Mouse (Mus musculus): ENCODE measurements around the gene Tmem35b. TPM values are rescaled to one million over a fixed set of nuclear protein-coding genes. Genes with fewer than 3 reads are reported as not detected.
A peak's percentile ranks its signal among the peaks of the same experiment; 100 is the strongest.

The Tmem35b gene
- polyA plus RNA-seq, 1 experiment from 2014 or later = 15.9 TPM

DNA sequence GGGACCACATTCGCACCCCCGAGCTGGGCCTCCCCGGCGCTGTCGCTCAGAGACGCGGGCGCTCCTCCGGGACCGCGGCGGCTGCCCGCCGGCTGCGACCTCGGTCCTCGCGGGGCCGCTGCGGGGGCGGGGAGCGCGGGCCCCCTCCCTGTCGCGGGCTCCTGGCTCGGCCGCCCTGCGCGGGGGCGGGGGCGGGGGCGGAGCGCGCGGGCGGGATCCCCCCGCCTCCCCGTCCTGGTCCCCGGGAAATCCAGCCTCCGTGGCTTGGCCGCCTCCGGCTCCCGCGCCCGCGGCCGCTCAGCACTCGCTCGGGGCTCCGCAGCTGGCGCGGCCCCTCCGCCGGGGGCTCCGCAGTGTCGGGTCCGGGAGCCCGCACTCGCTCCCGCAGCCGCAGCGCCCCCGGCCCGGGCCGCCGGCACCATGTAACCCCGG lies 45.4 kb downstream of the Tmem35b start, which contains the start of gene Dlgap3:
Gene Dlgap3 (plus strand): TSS at position 291 of the 432 bp plus-strand sequence.
- Histone ChIP-seq H3K9me3 (no peaks in the 10 kb centered on the region), H3K4me2 (replicated peaks) (peak within 1 kb of the TSS; percentile 100), H3K27me3 (peaks cover 64% of the 10 kb centered on the region), H3K9ac (peak within 1 kb of the TSS; percentile 62), H3K27ac (no peak within 1 kb of the TSS), H3K4me1 (peaks cover 18% of the 10 kb centered on the region), H3K36me3 (no peaks in the 10 kb centered on the region), H3K4me3 (peak within 1 kb of the TSS; percentile 70)
- under 1% methylated on average over 48 of the region's 67 CpGs for WGBS
- ATAC-seq (ENCODE audit: insufficient number of reproducible peaks, insufficient read depth, low FRiP score, low TSS enrichment) = no peak

DNA sequence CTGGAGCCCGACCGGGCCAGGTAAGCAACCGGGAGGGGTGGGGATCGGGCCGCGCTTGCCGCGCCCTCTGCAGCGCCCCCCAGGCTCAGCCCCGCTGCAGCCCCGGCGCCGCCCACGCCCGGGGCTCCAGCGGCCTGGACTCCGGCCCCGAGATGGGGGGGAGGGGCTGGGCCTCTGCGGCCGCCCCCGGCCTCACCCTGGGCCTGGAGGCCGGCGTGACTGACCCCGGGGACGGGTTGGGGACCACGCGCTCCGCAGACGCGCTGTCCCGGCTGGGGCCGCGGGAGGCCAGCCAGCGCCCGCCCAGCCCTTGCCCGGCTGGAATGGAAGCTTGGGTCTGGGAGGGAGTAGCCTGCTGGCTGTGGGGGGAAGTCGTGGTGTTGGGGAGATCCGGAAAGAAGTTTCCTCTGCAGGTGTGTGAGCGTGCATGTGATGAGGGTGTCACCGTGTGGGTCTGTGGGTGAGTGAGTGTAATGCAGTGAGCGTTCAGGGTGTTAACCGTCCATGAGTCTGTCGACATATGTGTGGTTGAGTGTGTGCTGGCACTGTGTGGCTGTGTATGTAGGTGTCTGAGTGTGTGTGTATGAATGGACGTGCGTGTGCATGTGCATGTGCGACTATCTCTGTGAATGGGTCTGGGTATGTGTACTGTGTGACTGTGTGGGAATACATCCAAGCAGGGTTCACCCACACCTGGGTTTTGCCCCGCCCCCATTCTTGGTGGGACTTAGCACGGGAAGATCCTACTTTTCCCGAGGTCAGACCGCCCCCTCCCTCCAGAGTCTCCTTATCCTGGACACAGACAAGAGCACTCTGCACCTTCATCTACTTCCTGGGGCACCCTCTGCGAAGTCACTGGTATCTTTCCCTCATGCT lies 46.1 kb downstream of the Tmem35b start:
- Histone ChIP-seq H3K27me3 (peaks cover 64% of the 10 kb centered on the region), H3K36me3 (no peaks in the 10 kb centered on the region), H3K4me2 (replicated peaks) (peak overlapping the region; percentile 100), H3K9ac (peak overlapping the region; percentile 62), H3K4me3 (peak overlapping the region; percentile 70), H3K27ac (no peak overlapping the region), H3K4me1 (peaks cover 18% of the 10 kb centered on the region), H3K9me3 (no peaks in the 10 kb centered on the region)
- 2% methylated on average over 45 of the region's 51 CpGs for WGBS
- peak; percentile 30; the same call in 1 of the 2 replicates for ATAC-seq (ENCODE audit: insufficient number of reproducible peaks, insufficient read depth, low FRiP score, low TSS enrichment)

DNA sequence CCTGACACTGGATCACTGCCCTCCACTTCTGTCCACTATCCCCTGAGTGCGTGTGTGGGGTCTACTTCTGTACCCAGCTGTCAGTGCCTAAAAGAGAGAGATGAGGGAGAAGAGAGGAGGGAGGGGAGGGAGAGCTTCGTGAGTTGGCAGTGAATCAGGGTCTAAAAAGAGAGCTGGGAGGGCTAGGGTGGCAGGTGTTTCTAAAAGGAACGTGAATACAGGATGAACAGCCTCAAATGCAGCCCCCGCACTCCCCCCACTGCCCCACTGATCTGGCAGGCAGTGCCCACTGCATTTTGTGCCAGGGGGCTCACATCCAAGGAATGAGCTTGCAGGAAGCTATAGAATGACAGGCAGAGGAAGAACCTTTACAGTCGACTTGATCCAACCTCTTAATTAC lies 47.4 kb downstream of the Tmem35b start:
- H3K9me3 ChIP-seq = no peaks in the 10 kb centered on the region
- no peak overlapping the region for H3K27ac ChIP-seq
- no peak overlapping the region for H3K9ac ChIP-seq
- no peak overlapping the region for H3K4me2 ChIP-seq (replicated peaks)
- H3K4me1 ChIP-seq = peaks cover 18% of the 10 kb centered on the region
- H3K27me3 ChIP-seq = peaks cover 64% of the 10 kb centered on the region
- WGBS = 46% methylated on average over 5 of the region's 5 CpGs
- no peaks in the 10 kb centered on the region for H3K36me3 ChIP-seq
- no peak for ATAC-seq (ENCODE audit: insufficient number of reproducible peaks, insufficient read depth, low FRiP score, low TSS enrichment)
- no peak overlapping the region for H3K4me3 ChIP-seq

DNA sequence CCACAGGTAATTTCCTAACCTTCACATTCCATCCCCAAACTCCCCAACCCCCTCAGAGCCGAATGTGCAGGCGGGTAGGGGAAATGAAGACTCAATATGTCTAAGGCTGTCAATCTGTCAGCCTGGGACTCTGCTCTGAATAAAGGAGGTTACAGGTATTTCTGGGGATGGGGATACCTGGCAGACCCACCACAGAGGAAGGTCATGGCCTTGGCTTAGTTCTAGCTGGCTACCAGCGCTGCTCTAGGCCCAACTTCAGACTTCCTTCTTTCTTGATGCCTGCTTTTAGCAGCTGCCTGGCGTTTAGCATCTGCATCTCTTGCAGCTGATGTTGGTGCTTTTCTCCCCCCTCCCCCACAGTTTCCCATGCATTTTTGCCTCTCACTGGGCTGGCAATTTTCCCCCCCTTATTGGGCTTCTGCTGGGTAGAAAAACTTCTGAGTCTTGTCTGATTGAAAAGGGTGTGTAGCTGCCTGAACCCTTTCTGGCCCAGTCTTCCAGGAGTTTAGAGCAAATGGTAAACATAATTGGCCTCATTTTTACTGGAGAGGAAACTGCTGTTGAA lies 47.9 kb downstream of the Tmem35b start:
- Histone ChIP-seq H3K27ac (no peak overlapping the region), H3K9ac (no peak overlapping the region), H3K4me2 (replicated peaks) (no peak overlapping the region), H3K4me1 (peaks cover 18% of the 10 kb centered on the region), H3K4me3 (no peak overlapping the region), H3K36me3 (no peaks in the 10 kb centered on the region), H3K27me3 (peaks cover 64% of the 10 kb centered on the region), H3K9me3 (no peaks in the 10 kb centered on the region)
- no peak for ATAC-seq (ENCODE audit: insufficient number of reproducible peaks, insufficient read depth, low FRiP score, low TSS enrichment)
- WGBS = 54% methylated on average over 4 of the region's 4 CpGs

DNA sequence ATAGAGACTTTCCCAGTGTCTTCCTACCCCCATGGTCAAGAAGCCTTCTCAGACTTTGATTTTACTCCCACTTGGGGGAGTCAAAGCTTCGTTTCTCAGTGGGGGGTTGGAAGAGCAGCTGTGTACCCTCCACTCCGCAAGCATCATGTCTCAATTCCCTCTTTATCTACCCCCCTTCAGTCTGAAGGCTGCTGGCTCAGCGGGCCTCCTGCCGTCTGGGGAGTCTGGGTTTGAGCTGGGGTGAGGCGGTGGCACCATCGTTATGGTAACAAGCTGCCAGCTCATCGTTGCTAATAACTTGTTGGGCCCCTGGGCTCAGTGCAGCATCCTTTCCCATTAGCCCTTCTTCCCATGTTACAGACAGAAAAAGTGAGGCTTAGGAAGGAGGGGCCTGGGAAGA lies 48.6 kb downstream of the Tmem35b start:
- Histone ChIP-seq H3K4me3 (no peak overlapping the region), H3K36me3 (no peaks in the 10 kb centered on the region), H3K4me1 (peaks cover 18% of the 10 kb centered on the region), H3K27me3 (peaks cover 59% of the 10 kb centered on the region), H3K9me3 (no peaks in the 10 kb centered on the region), H3K9ac (no peak overlapping the region), H3K27ac (no peak overlapping the region), H3K4me2 (replicated peaks) (no peak overlapping the region)
- 18% methylated on average over 7 of the region's 7 CpGs for WGBS
- ATAC-seq (ENCODE audit: insufficient number of reproducible peaks, insufficient read depth, low FRiP score, low TSS enrichment) = no peak

DNA sequence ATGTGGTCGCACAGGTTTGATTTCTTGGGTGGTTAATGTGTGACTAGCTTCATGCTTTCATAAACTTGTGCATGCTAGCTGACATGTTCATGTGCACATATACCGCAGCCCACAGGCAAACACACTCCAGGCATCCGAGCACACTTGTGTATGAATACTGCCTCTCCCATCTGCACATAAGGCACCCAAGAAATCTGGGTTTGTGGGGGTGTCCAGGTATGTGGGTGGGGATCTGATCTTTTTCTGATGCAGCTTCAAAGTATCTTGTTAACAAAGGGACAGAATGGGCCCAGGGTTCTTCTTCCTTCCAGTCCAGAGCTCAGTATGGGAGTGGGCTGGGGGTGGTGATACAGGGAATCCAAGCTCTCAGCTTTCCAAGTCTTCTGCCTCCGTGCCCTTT lies 49.1 kb downstream of the Tmem35b start:
- Histone ChIP-seq H3K9me3 (no peaks in the 10 kb centered on the region), H3K27me3 (peaks cover 55% of the 10 kb centered on the region), H3K27ac (no peak overlapping the region), H3K4me1 (peaks cover 18% of the 10 kb centered on the region), H3K36me3 (no peaks in the 10 kb centered on the region), H3K4me2 (replicated peaks) (no peak overlapping the region), H3K9ac (no peak overlapping the region), H3K4me3 (no peak overlapping the region)
- no peak for ATAC-seq (ENCODE audit: insufficient number of reproducible peaks, insufficient read depth, low FRiP score, low TSS enrichment)
- 68% methylated on average over 4 of the region's 4 CpGs for WGBS

DNA sequence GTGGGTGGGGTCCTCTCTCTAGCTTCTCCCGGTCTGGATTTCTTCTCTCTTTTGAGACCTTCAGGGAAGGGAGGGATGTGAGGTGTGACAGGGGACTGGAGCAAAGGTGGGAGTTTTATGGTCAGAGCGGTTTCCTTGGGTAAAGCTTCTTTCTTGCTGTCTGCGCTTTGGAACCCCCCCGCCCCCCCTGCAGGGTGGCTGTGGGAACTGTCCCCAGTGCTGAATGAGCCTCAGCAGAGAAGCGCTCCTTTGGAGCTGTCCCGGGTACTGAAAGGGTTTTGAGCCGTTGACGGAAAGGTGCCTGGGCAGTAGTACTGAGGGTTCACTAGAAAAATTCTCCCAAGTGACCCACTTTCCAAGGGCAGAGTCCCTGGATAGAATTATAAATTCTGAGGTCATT lies 50.0 kb downstream of the Tmem35b start:
- Histone ChIP-seq H3K27me3 (peaks cover 49% of the 10 kb centered on the region), H3K4me3 (no peak overlapping the region), H3K4me1 (peaks cover 13% of the 10 kb centered on the region), H3K36me3 (no peaks in the 10 kb centered on the region), H3K9me3 (no peaks in the 10 kb centered on the region), H3K4me2 (replicated peaks) (no peak overlapping the region), H3K9ac (no peak overlapping the region), H3K27ac (no peak overlapping the region)
- no peak for ATAC-seq (ENCODE audit: insufficient number of reproducible peaks, insufficient read depth, low FRiP score, low TSS enrichment)
- 4% methylated on average over 8 of the region's 8 CpGs for WGBS

DNA sequence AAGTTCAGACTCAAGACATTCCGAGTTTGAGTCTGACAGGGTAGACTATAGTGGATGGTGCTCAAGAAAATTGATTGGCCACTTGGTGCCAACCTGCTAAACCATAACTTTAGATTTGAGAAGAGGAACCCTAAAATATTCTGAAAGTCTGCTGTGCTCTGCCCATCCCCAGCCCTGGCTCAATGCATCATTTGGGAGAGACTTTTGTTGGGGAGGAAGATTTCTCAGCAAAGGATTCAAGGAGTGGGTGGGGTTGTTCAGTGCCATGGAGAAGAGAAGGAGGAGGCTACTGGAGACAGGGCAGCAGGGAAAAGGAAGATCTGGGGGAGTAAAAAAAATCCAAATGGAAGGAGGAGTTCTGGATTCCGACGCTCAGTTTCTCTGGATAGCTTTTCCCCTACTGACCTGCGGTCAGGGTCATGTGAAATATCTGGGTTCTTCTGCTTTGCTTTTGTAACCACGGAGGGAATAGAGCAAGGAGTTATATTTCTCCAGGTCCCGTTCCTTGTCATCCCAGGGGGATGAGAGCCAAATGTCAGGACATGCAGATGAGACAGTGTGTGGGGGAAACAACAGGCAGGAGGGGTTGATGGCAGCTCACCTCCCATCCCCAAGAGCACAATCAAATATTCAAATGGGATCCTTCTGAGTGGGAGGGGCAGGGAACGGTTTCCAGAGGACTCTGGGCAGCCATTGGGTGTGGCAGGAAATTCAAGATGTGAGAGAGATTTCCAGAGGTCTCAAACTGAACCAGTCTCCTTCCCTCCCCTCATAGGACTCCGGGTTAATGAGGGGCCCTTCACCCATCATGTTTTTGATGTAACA lies 50.8 kb downstream of the Tmem35b start:
- peaks cover 8% of the 10 kb centered on the region; the same call in 1 of the 2 replicates for H3K4me1 ChIP-seq
- H3K9me3 ChIP-seq = no peaks in the 10 kb centered on the region
- peaks cover 49% of the 10 kb centered on the region for H3K27me3 ChIP-seq
- no peak overlapping the region for H3K4me2 ChIP-seq (replicated peaks)
- 57% methylated on average over 8 of the region's 8 CpGs for WGBS
- no peak for ATAC-seq (ENCODE audit: insufficient number of reproducible peaks, insufficient read depth, low FRiP score, low TSS enrichment)
- no peak overlapping the region for H3K9ac ChIP-seq
- no peak overlapping the region for H3K27ac ChIP-seq
- no peak overlapping the region for H3K4me3 ChIP-seq
- no peaks in the 10 kb centered on the region for H3K36me3 ChIP-seq

DNA sequence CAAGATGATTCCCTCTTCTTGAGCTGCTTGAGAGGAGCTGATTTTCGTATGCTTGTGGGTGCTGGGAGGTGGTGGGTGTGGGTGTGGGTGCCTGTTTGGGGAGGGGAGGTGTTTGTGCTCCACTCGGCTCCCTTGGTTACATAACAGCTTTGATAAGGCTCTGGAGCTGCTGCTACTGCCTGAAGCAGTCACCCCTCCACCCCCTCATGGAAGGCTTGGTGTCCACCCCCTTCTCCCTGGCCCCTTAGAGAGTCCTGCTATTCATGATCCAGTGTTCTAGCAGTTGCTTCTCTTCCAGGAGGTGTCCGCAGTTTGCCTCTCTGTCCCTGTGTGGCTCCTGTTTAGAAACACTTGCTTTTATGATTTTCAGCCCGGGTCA lies 51.4 kb downstream of the Tmem35b start:
- ATAC-seq (ENCODE audit: insufficient number of reproducible peaks, insufficient read depth, low FRiP score, low TSS enrichment) = no peak
- no peaks in the 10 kb centered on the region for H3K36me3 ChIP-seq
- WGBS = 62% methylated on average over 4 of the region's 4 CpGs
- no peak overlapping the region for H3K9ac ChIP-seq
- H3K27ac ChIP-seq = no peak overlapping the region
- H3K4me3 ChIP-seq = no peak overlapping the region
- H3K27me3 ChIP-seq = peaks cover 49% of the 10 kb centered on the region
- no peaks in the 10 kb centered on the region for H3K9me3 ChIP-seq
- peaks cover 2% of the 10 kb centered on the region; the same call in 1 of the 2 replicates for H3K4me1 ChIP-seq
- no peak overlapping the region for H3K4me2 ChIP-seq (replicated peaks)

DNA sequence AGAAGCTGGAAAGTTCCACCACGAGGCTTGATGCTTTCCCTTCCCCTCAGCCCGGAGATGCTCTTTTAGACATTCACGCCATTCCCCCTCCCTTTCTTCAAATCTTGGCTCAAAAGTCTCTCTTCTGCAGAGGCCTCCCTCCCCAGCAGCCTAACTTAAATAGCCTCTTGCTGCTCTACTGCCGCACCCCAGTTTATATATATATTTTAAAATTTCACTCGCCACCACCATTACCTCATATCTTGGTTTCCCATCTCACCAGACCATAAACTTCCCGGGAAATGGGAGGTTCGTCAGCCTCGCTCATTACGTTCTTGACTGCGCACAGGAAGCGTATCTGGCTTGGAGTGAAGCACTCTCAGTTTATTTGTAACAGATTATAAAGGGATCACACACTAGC lies 54.5 kb downstream of the Tmem35b start:
- Histone ChIP-seq H3K9me3 (no peaks in the 10 kb centered on the region), H3K4me1 (no peaks in the 10 kb centered on the region), H3K27me3 (peaks cover 26% of the 10 kb centered on the region), H3K4me3 (no peak overlapping the region), H3K4me2 (replicated peaks) (no peak overlapping the region), H3K36me3 (no peaks in the 10 kb centered on the region), H3K27ac (no peak overlapping the region), H3K9ac (no peak overlapping the region)
- 81% methylated on average over 11 of the region's 11 CpGs for WGBS
- ATAC-seq (ENCODE audit: insufficient number of reproducible peaks, insufficient read depth, low FRiP score, low TSS enrichment) = no peak

DNA sequence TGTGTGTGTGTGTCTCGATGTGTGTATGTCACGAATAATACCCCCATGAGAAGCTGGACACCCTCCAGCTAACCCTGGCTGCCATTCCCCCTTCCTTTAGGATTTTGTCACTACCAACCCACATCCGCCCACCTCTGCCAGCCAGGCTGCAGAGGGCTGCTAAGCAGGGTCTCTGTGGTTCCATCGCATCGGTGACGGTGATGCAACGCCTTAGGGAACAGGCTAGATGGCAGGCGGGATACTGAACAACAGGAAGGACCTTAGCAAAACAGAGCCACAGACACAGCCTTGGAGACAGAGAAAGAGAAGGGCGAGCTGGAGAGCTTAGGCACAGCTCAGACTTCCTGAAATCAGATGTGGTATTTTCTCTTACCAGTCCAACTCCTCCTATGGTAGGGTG lies 55.2 kb downstream of the Tmem35b start:
- WGBS = 41% methylated on average over 9 of the region's 9 CpGs
- Histone ChIP-seq H3K27me3 (peaks cover 22% of the 10 kb centered on the region), H3K4me1 (no peaks in the 10 kb centered on the region), H3K4me2 (replicated peaks) (no peak overlapping the region), H3K4me3 (no peak overlapping the region), H3K9ac (no peak overlapping the region), H3K36me3 (no peaks in the 10 kb centered on the region), H3K9me3 (no peaks in the 10 kb centered on the region), H3K27ac (no peak overlapping the region)
- no peak for ATAC-seq (ENCODE audit: insufficient number of reproducible peaks, insufficient read depth, low FRiP score, low TSS enrichment)

Data from embryonic facial prominence, embryonic 12.5 days (tissue).